Mouse (Mus musculus): ENCODE data around the gene Pibf1.
A peak's percentile ranks its signal among the peaks of the same experiment; 100 is the strongest.

Gene Pibf1

GRCm38 (mm10) chr14:99141786-99142633, 42.8 kb downstream of the Pibf1 start:
- peak; percentile 35 for DNase-seq

GRCm38 (mm10) chr14:99146841-99147240, 47.6 kb downstream of the Pibf1 start:
- DNase-seq = no peak

- DNase-seq = no peak
Observed at GRCm38 (mm10) chr14:99152683-99153082, 53.5 kb downstream of the Pibf1 start.

GRCm38 (mm10) chr14:99159940-99160339, 60.7 kb downstream of the Pibf1 start:
- DNase-seq = no peak

- DNase-seq = no peak
Observed at GRCm38 (mm10) chr14:99163051-99163450, 63.8 kb downstream of the Pibf1 start.

- DNase-seq = no peak
Observed at GRCm38 (mm10) chr14:99174138-99174745, 75.0 kb downstream of the Pibf1 start.

- DNase-seq = no peak
Observed at GRCm38 (mm10) chr14:99176559-99176958, 77.3 kb downstream of the Pibf1 start.

- no peak for DNase-seq
Observed at GRCm38 (mm10) chr14:99190153-99190790, 91.0 kb downstream of the Pibf1 start.

GRCm38 (mm10) chr14:99205865-99206264, 106.6 kb downstream of the Pibf1 start:
- DNase-seq = no peak

GRCm38 (mm10) chr14:99206591-99206990, 107.4 kb downstream of the Pibf1 start:
- DNase-seq = no peak

GRCm38 (mm10) chr14:99210431-99210830, 111.2 kb downstream of the Pibf1 start:
- DNase-seq = no peak

GRCm38 (mm10) chr14:99218396-99219012, 119.3 kb downstream of the Pibf1 start:
- no peak for DNase-seq

GRCm38 (mm10) chr14:99219757-99220171, 120.5 kb downstream of the Pibf1 start:
- DNase-seq = no peak

- DNase-seq = no peak
Observed at GRCm38 (mm10) chr14:99225929-99226328, 126.7 kb downstream of the Pibf1 start.

- no peak for DNase-seq
Observed at GRCm38 (mm10) chr14:99229071-99229780, 130.0 kb downstream of the Pibf1 start.

- no peak for DNase-seq
Observed at GRCm38 (mm10) chr14:99233056-99233455, 133.8 kb downstream of the Pibf1 start.

GRCm38 (mm10) chr14:99237115-99237514, 137.9 kb downstream of the Pibf1 start:
- DNase-seq = no peak

- no peak for DNase-seq
Observed at GRCm38 (mm10) chr14:99240563-99240962, 141.3 kb downstream of the Pibf1 start.

- DNase-seq = no peak
Observed at GRCm38 (mm10) chr14:99244508-99244907, 145.3 kb downstream of the Pibf1 start.

GRCm38 (mm10) chr14:99262026-99262425, 162.8 kb downstream of the Pibf1 start:
- no peak for DNase-seq

GRCm38 (mm10) chr14:99263816-99264215, 164.6 kb downstream of the Pibf1 start:
- no peak for DNase-seq

- DNase-seq = no peak
Observed at GRCm38 (mm10) chr14:99265791-99266190, 166.6 kb downstream of the Pibf1 start.

GRCm38 (mm10) chr14:99266749-99267148, 167.5 kb downstream of the Pibf1 start:
- DNase-seq = no peak
